Mouse (Mus musculus) lung, adult 18-20 months (tissue): Measurements from ENCODE around the gene Acvr1c.

Source experiments
- DNase-seq, 2 experiments: peaks; one replicate each; pipeline ENCODE4 v3.0.0; 2022; ENCODE audit warnings: mixed read lengths in 2 of 2

Acvr1c gene

GRCm38 (mm10) chr2:58282259-58282910 lies 75.3 kb downstream of the Acvr1c start:
- peak; percentile 68 to 71 for DNase-seq

GRCm38 (mm10) chr2:58281046-58281445 lies 76.6 kb downstream of the Acvr1c start:
- DNase-seq = no peak

DNA sequence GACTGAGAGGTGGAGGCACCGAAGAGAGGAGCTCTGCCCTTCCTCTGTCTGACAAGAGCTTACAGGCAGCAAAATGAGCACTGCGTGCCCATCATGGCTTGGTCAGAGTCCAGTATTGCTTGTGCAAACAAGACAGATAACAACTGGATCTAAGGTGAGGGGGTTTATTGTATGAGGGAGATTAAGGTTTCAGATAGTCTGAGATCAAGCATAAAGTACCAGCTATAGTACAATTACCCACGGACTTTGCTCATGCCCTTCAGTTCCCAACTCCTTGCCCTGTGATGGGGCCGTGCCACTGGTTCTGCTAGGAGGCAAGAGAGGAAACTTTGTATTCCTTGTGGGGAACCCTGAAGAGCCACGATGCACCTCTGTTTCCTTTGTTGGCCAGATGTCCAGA lies 78.5 kb downstream of the Acvr1c start:
- DNase-seq = no peak

DNA sequence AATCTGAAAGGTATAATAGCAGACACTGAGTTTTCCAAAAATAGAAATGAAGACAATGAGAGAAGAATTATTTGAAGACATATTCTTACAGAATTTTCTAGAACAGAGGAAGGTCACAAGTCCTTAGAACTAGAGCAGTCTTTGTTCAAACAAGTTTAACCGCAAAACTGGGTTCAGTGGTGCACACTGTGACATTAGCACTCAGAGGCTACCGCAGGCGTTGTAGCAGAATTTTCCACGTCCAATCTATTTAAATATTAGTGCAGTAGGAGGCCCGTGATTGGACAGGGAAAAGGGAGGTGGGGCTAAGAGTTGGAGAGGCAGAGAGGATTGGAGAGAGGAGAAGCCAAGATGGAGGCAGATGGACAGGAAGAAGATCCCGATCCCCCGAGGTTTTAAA lies 81.2 kb downstream of the Acvr1c start:
- no peak for DNase-seq

- DNase-seq = no peak
Measured at GRCm38 (mm10) chr2:58240639-58241038, 117.1 kb downstream of the Acvr1c start.

- DNase-seq = no peak
Measured at GRCm38 (mm10) chr2:58237487-58237886, 120.2 kb downstream of the Acvr1c start.
